Mouse (Mus musculus) MEL (cell line): Measurements from ENCODE around the gene Itgb6. TPM values are rescaled to one million over a fixed set of nuclear protein-coding genes. Genes with fewer than 3 reads are reported as not detected.

ENCODE experiments used
- DNase-seq: peaks from one replicate; pipeline ENCODE4 v3.0.0; 2011; ENCODE audit warnings: low read depth, low spot score
- H3K27ac ChIP-seq: 2 replicates; pipeline ENCODE4 v1.5.1; 2012; ENCODE audit warnings: low read depth, mild to moderate bottlenecking, control low read depth, low read length, moderate library complexity; ENCODE audit not compliant: control insufficient read depth
- H3K27me3 ChIP-seq, 2 experiments: fragments of 150-350 bp in 1 of 2; sonication (generic) in 1 of 2; 2 replicates each; pipeline ENCODE4 v1.6.1; 2012; ENCODE audit warnings: low read length in 2 of 2, mild to moderate bottlenecking in 2 of 2, improper control_type of control experiment in 1 of 2, moderate library complexity in 1 of 2; ENCODE audit not compliant: insufficient read depth in 2 of 2, control insufficient read depth in 1 of 2
- H3K36me3 ChIP-seq, 2 experiments: 2 replicates each; pipeline ENCODE4 v1.6.1; 2012 to 2014; ENCODE audit warnings: low read length in 2 of 2, improper control_type of control experiment in 1 of 2, inconsistent platforms in 1 of 2, mild to moderate bottlenecking in 1 of 2; ENCODE audit not compliant: insufficient read depth in 2 of 2, control insufficient read depth in 1 of 2
- H3K4me1 ChIP-seq, 2 experiments: fragments of 150-350 bp in 1 of 2; sonication (generic) in 1 of 2; 2 replicates each; pipeline ENCODE4 v1.6.1; 2012; ENCODE audit warnings: low read length in 2 of 2, improper control_type of control experiment in 1 of 2, mild to moderate bottlenecking in 1 of 2; ENCODE audit not compliant: insufficient read depth in 2 of 2, control insufficient read depth in 1 of 2
- H3K4me3 ChIP-seq, 2 experiments: fragments of 150-350 bp in 1 of 2; sonication (generic) in 1 of 2; 2 replicates each; pipeline ENCODE4 v1.5.1; 2012; ENCODE audit warnings: low read depth in 2 of 2, low read length in 2 of 2, mild to moderate bottlenecking in 2 of 2, moderate library complexity in 2 of 2, control low read depth in 1 of 2, improper control_type of control experiment in 1 of 2; ENCODE audit not compliant: control insufficient read depth in 1 of 2, insufficient read depth in 1 of 2
- H3K79me2 ChIP-seq: 2 replicates; pipeline ENCODE4 v1.6.1; 2012; ENCODE audit warnings: mild to moderate bottlenecking, low read length, moderate library complexity; ENCODE audit not compliant: control insufficient read depth, poor library complexity, insufficient read depth
- H3K9ac ChIP-seq: 2 replicates; pipeline ENCODE4 v1.6.1; 2012; ENCODE audit warnings: low read depth, mild to moderate bottlenecking, control low read depth, low read length, moderate library complexity; ENCODE audit not compliant: control insufficient read depth, poor library complexity, severe bottlenecking
- H3K9me3 ChIP-seq: fragments of 150-350 bp; sonication (generic); replicated peaks from 2 replicates; pipeline ENCODE4 v1.6.1; 2012; ENCODE audit warnings: mild to moderate bottlenecking, low read length, improper control_type of control experiment, moderate library complexity; ENCODE audit not compliant: insufficient read depth
- CHD1 ChIP-seq: IDR thresholded peaks from 2 replicates; pipeline ENCODE4 v1.6.1; 2012; ENCODE audit warnings: low read depth, mild to moderate bottlenecking, inconsistent platforms, low read length, improper control_type of control experiment
- CTCF ChIP-seq, 3 experiments: IDR thresholded peaks in 2 of 3; conservative IDR thresholded peaks in 1 of 3; 2 replicates each; pipeline ENCODE4 v1.5.1; 2011 to 2012; ENCODE audit warnings: low read length in 3 of 3, low read depth in 2 of 3, mild to moderate bottlenecking in 2 of 3, improper control_type of control experiment in 1 of 3, inconsistent platforms in 1 of 3, mixed read lengths in 1 of 3, moderate library complexity in 1 of 3; ENCODE audit not compliant: control insufficient read depth in 1 of 3, insufficient read depth in 1 of 3, poor library complexity in 1 of 3, severe bottlenecking in 1 of 3
- E2F4 ChIP-seq: IDR thresholded peaks from 2 replicates; pipeline ENCODE4 v1.6.1; 2011; ENCODE audit warnings: low read depth, low read length, improper control_type of control experiment, borderline replicate concordance
- ELF1 ChIP-seq: IDR thresholded peaks from 2 replicates; pipeline ENCODE4 v1.6.1; 2014; ENCODE audit warnings: low read depth, mild to moderate bottlenecking, inconsistent platforms, low read length, improper control_type of control experiment, moderate library complexity
- EP300 ChIP-seq, 2 experiments: IDR thresholded peaks; 2 replicates each; pipeline ENCODE4 v1.6.1; 2011; ENCODE audit warnings: improper control_type of control experiment in 2 of 2, low read length in 2 of 2, low read depth in 1 of 2, mild to moderate bottlenecking in 1 of 2
- ETS1 ChIP-seq: IDR thresholded peaks from 2 replicates; pipeline ENCODE4 v1.6.1; 2012; ENCODE audit warnings: low read depth, mild to moderate bottlenecking, inconsistent platforms, low read length, improper control_type of control experiment, moderate library complexity
- GABPA ChIP-seq: IDR thresholded peaks from 2 replicates; pipeline ENCODE4 v1.6.1; 2012; ENCODE audit warnings: low read depth, mild to moderate bottlenecking, inconsistent platforms, low read length, improper control_type of control experiment, moderate library complexity
- HCFC1 ChIP-seq: IDR thresholded peaks from 2 replicates; pipeline ENCODE4 v1.6.1; 2012; ENCODE audit warnings: low read depth, mild to moderate bottlenecking, inconsistent platforms, low read length, improper control_type of control experiment, moderate library complexity
- JUND ChIP-seq: IDR thresholded peaks from 2 replicates; pipeline ENCODE4 v1.6.1; 2011; ENCODE audit warnings: low read depth, mild to moderate bottlenecking, improper control_type of control experiment, low read length
- KAT2A ChIP-seq: conservative IDR thresholded peaks from 2 replicates; pipeline ENCODE4 v1.6.1; 2012; ENCODE audit warnings: low read depth, low read length, improper control_type of control experiment, inconsistent platforms
- MAFK ChIP-seq: IDR thresholded peaks from 2 replicates; pipeline ENCODE4 v1.6.1; 2011; ENCODE audit warnings: low read depth, mild to moderate bottlenecking, low read length, improper control_type of control experiment, borderline replicate concordance
- MAX ChIP-seq: IDR thresholded peaks from 2 replicates; pipeline ENCODE4 v1.6.1; 2011; ENCODE audit warnings: low read length, improper control_type of control experiment
- MEF2A ChIP-seq: IDR thresholded peaks from 2 replicates; pipeline ENCODE4 v1.6.1; 2014; ENCODE audit warnings: low read depth, mild to moderate bottlenecking, inconsistent platforms, low read length, improper control_type of control experiment; ENCODE audit not compliant: poor library complexity, insufficient replicate concordance, severe bottlenecking; ENCODE audit errors: extremely low read depth
- MXI1 ChIP-seq: IDR thresholded peaks from 2 replicates; pipeline ENCODE4 v1.6.1; 2011; ENCODE audit warnings: mild to moderate bottlenecking, low read depth, low read length, improper control_type of control experiment
- MYB ChIP-seq: IDR thresholded peaks from 2 replicates; pipeline ENCODE4 v1.6.1; 2011; ENCODE audit warnings: mild to moderate bottlenecking, low read depth, low read length, improper control_type of control experiment
- NELFE ChIP-seq: IDR thresholded peaks from 2 replicates; pipeline ENCODE4 v1.6.1; 2011; ENCODE audit warnings: low read depth, low read length, improper control_type of control experiment
- POLR2A ChIP-seq, 2 experiments: IDR thresholded peaks; 2 replicates each; pipeline ENCODE4 v1.6.1; 2011 to 2012; ENCODE audit warnings: low read length in 2 of 2, mild to moderate bottlenecking in 2 of 2, control low read depth in 1 of 2, improper control_type of control experiment in 1 of 2, low read depth in 1 of 2, moderate library complexity in 1 of 2; ENCODE audit not compliant: control insufficient read depth in 1 of 2, insufficient read depth in 1 of 2, poor library complexity in 1 of 2
- POLR2AphosphoS5 ChIP-seq: IDR thresholded peaks from 2 replicates; pipeline ENCODE4 v1.6.1; 2012; ENCODE audit warnings: low read depth, borderline replicate concordance, mild to moderate bottlenecking, inconsistent platforms, low read length, moderate library complexity, mixed read lengths
- RAD21 ChIP-seq: IDR thresholded peaks from 2 replicates; pipeline ENCODE4 v1.6.1; 2011; ENCODE audit warnings: mild to moderate bottlenecking, low read depth, low read length, improper control_type of control experiment
- RCOR1 ChIP-seq: IDR thresholded peaks from 2 replicates; pipeline ENCODE4 v1.6.1; 2012; ENCODE audit warnings: low read depth, mild to moderate bottlenecking, inconsistent platforms, low read length, improper control_type of control experiment
- SMC3 ChIP-seq: IDR thresholded peaks from 2 replicates; pipeline ENCODE4 v1.6.1; 2011; ENCODE audit warnings: low read depth, low read length, improper control_type of control experiment
- TAL1 ChIP-seq: IDR thresholded peaks from 2 replicates; pipeline ENCODE4 v1.6.1; 2012; ENCODE audit warnings: mild to moderate bottlenecking, inconsistent platforms, low read length, moderate library complexity, mixed read lengths
- TCF12 ChIP-seq: IDR thresholded peaks from 2 replicates; pipeline ENCODE4 v1.6.1; 2014; ENCODE audit warnings: low read depth, mild to moderate bottlenecking, inconsistent platforms, low read length, improper control_type of control experiment, moderate library complexity
- UBTF ChIP-seq: IDR thresholded peaks from 2 replicates; pipeline ENCODE4 v1.6.1; 2012; ENCODE audit warnings: low read depth, mild to moderate bottlenecking, inconsistent platforms, low read length, improper control_type of control experiment, moderate library complexity, borderline replicate concordance; ENCODE audit not compliant: insufficient read depth
- USF1 ChIP-seq: IDR thresholded peaks from 2 replicates; pipeline ENCODE4 v1.6.1; 2014; ENCODE audit warnings: low read depth, mild to moderate bottlenecking, inconsistent platforms, low read length, improper control_type of control experiment, moderate library complexity
- USF2 ChIP-seq, 2 experiments: IDR thresholded peaks; 2 replicates each; pipeline ENCODE4 v1.6.1; 2011 to 2012; ENCODE audit warnings: improper control_type of control experiment in 2 of 2, low read length in 2 of 2, borderline replicate concordance in 1 of 2, inconsistent platforms in 1 of 2, low read depth in 1 of 2, mild to moderate bottlenecking in 1 of 2; ENCODE audit not compliant: insufficient read depth in 1 of 2
- ZC3H11A ChIP-seq: IDR thresholded peaks from 2 replicates; pipeline ENCODE4 v1.6.1; 2012; ENCODE audit warnings: low read depth, mild to moderate bottlenecking, inconsistent platforms, low read length, improper control_type of control experiment
- ZKSCAN1 ChIP-seq: IDR thresholded peaks from 2 replicates; pipeline ENCODE4 v1.6.1; 2012; ENCODE audit warnings: low read depth, mild to moderate bottlenecking, inconsistent platforms, low read length, improper control_type of control experiment, moderate library complexity
- ZMIZ1 ChIP-seq: IDR thresholded peaks from 2 replicates; pipeline ENCODE4 v1.6.1; 2012; ENCODE audit warnings: low read depth, mild to moderate bottlenecking, inconsistent platforms, low read length, improper control_type of control experiment, moderate library complexity
- ZNF384 ChIP-seq: IDR thresholded peaks from 2 replicates; pipeline ENCODE4 v1.6.1; 2012; ENCODE audit warnings: low read depth, mild to moderate bottlenecking, inconsistent platforms, low read length, improper control_type of control experiment
- polyA plus RNA-seq, 2 experiments: library from polyadenylated mRNA; stranded (reverse) in 1 of 2; unstranded in 1 of 2; fragments of >175 nt in 1 of 2; fragments of >200 nt in 1 of 2; gene quantifications; 2 replicates each; pipeline versions ENCODE4 v1.2.1 to v1.2.4; 2012; ENCODE audit warnings: low replicate concordance in 2 of 2, low read depth in 1 of 2; ENCODE audit not compliant: insufficient read length in 2 of 2, insufficient read depth in 1 of 2, missing spikeins in 1 of 2
- total RNA-seq: library from RNA; depleted of rRNA; stranded (reverse); fragments of 300-350 nt; gene quantifications from 2 replicates; pipeline ENCODE4 v1.2.3, GENCODE M21; 2012

Gene Itgb6
- total and polyA plus RNA-seq, 3 experiments = not detected

GRCm38 (mm10) chr2:60714971-60715502 is 7.4 kb downstream of the Itgb6 start:
- Histone ChIP-seq H3K9ac (no peak overlapping the region), H3K27me3 (peaks cover 0 to 3% of the 10 kb centered on the region in 2 experiments; a peak in 2 of 4 replicates), H3K27ac (no peak overlapping the region), H3K36me3 (no peaks in the 10 kb centered on the region), H3K4me1 (no peaks in the 10 kb centered on the region), H3K79me2 (no peaks in the 10 kb centered on the region), H3K9me3 (no peaks in the 10 kb centered on the region), H3K4me3 (no peak overlapping the region)
- DNase-seq = no peak
- no peak for TF ChIP-seq HCFC1
- TF ChIP-seq TCF12 = no peak
- TF ChIP-seq JUND = no peak
- no peak for TF ChIP-seq RCOR1
- no peak for TF ChIP-seq ZNF384
- no peak for TF ChIP-seq SMC3
- TF ChIP-seq POLR2A (IDR thresholded peaks at IDR 0.05; ENCODE audit: control insufficient read depth in 1 of 2, insufficient read depth in 1 of 2, low read depth in 1 of 2, low read length in 2 of 2, poor library complexity in 1 of 2) = no peak
- no peak for TF ChIP-seq GABPA
- no peak for TF ChIP-seq CTCF (IDR thresholded peaks at IDR 0.05 in 2 of 3, conservative IDR thresholded peaks at IDR 0.05 in 1 of 3; ENCODE audit: control insufficient read depth in 1 of 3, insufficient read depth in 1 of 3, low read depth in 2 of 3, low read length in 3 of 3, poor library complexity in 1 of 3, severe bottlenecking in 1 of 3)
- TF ChIP-seq ZMIZ1 = no peak
- no peak for TF ChIP-seq ETS1
- TF ChIP-seq MEF2A = no peak
- TF ChIP-seq MXI1 = no peak
- TF ChIP-seq ZKSCAN1 = no peak
- TF ChIP-seq KAT2A = no peak
- no peak for TF ChIP-seq TAL1
- TF ChIP-seq MYB = no peak
- no peak for TF ChIP-seq E2F4
- no peak for TF ChIP-seq POLR2AphosphoS5

DNA sequence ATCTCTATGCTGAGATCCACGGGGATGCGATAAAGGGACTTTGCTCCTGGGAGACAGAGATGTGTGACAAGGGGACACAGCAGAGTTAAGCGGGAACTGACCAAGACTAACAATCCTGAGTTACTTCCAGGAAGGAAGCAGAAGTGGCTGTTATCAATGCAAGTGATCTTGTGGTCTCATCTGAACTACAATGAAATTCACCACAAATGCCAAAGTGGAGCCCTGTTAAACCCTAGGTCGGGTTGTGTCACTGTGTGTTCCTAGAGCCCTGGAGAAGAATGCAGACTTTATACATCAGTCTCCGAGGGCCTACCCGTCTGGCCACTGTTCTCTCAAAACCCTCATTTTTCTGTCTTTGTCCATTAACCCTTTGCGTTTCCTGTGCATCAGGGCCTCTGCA is 8.0 kb downstream of the Itgb6 start:
- H3K27ac ChIP-seq = no peak overlapping the region

More for the DNA sequence above, 8.0 kb downstream of the Itgb6 start:
- Histone ChIP-seq H3K9ac (no peak overlapping the region), H3K27me3 (peaks cover 0 to 3% of the 10 kb centered on the region in 2 experiments; a peak in 2 of 4 replicates), H3K4me1 (no peaks in the 10 kb centered on the region), H3K79me2 (no peaks in the 10 kb centered on the region), H3K9me3 (no peaks in the 10 kb centered on the region), H3K4me3 (no peak overlapping the region), H3K36me3 (no peaks in the 10 kb centered on the region)
- DNase-seq = peak; percentile 4
- no peak for TF ChIP-seq EP300 (IDR thresholded peaks at IDR 0.05; ENCODE audit: low read depth in 1 of 2, low read length in 2 of 2)
- TF ChIP-seq CHD1 = no peak
- no peak for TF ChIP-seq RCOR1
- TF ChIP-seq UBTF = no peak
- TF ChIP-seq USF2 (IDR thresholded peaks at IDR 0.05; ENCODE audit: borderline replicate concordance in 1 of 2, insufficient read depth in 1 of 2, low read depth in 1 of 2, low read length in 2 of 2) = no peak
- TF ChIP-seq JUND = no peak
- TF ChIP-seq MAX = no peak
- TF ChIP-seq RAD21 = no peak
- TF ChIP-seq NELFE = no peak
- TF ChIP-seq CTCF (IDR thresholded peaks at IDR 0.05 in 2 of 3, conservative IDR thresholded peaks at IDR 0.05 in 1 of 3; ENCODE audit: control insufficient read depth in 1 of 3, insufficient read depth in 1 of 3, low read depth in 2 of 3, low read length in 3 of 3, poor library complexity in 1 of 3, severe bottlenecking in 1 of 3) = no peak
- no peak for TF ChIP-seq ZC3H11A
- no peak for TF ChIP-seq ELF1
- no peak for TF ChIP-seq HCFC1
- TF ChIP-seq MAFK = no peak
- no peak for TF ChIP-seq TAL1
- no peak for TF ChIP-seq USF1
